Mouse (Mus musculus) MEL (cell line): ENCODE results near the gene Ly6g6c. TPM values are rescaled to one million over a fixed set of nuclear protein-coding genes. Genes with fewer than 3 reads are reported as not detected.

Source experiments
- DNase-seq: peaks from one replicate; pipeline ENCODE4 v3.0.0; 2011; ENCODE audit warnings: low read depth, low spot score
- H3K27ac ChIP-seq: 2 replicates; pipeline ENCODE4 v1.5.1; 2012; ENCODE audit warnings: low read depth, mild to moderate bottlenecking, control low read depth, low read length, moderate library complexity; ENCODE audit not compliant: control insufficient read depth
- H3K27me3 ChIP-seq, 2 experiments: fragments of 150-350 bp in 1 of 2; sonication (generic) in 1 of 2; 2 replicates each; pipeline ENCODE4 v1.6.1; 2012; ENCODE audit warnings: low read length in 2 of 2, mild to moderate bottlenecking in 2 of 2, improper control_type of control experiment in 1 of 2, moderate library complexity in 1 of 2; ENCODE audit not compliant: insufficient read depth in 2 of 2, control insufficient read depth in 1 of 2
- H3K36me3 ChIP-seq, 2 experiments: 2 replicates each; pipeline ENCODE4 v1.6.1; 2012 to 2014; ENCODE audit warnings: low read length in 2 of 2, improper control_type of control experiment in 1 of 2, inconsistent platforms in 1 of 2, mild to moderate bottlenecking in 1 of 2; ENCODE audit not compliant: insufficient read depth in 2 of 2, control insufficient read depth in 1 of 2
- H3K4me1 ChIP-seq, 2 experiments: fragments of 150-350 bp in 1 of 2; sonication (generic) in 1 of 2; 2 replicates each; pipeline ENCODE4 v1.6.1; 2012; ENCODE audit warnings: low read length in 2 of 2, improper control_type of control experiment in 1 of 2, mild to moderate bottlenecking in 1 of 2; ENCODE audit not compliant: insufficient read depth in 2 of 2, control insufficient read depth in 1 of 2
- H3K4me3 ChIP-seq, 2 experiments: fragments of 150-350 bp in 1 of 2; sonication (generic) in 1 of 2; 2 replicates each; pipeline ENCODE4 v1.5.1; 2012; ENCODE audit warnings: low read depth in 2 of 2, low read length in 2 of 2, mild to moderate bottlenecking in 2 of 2, moderate library complexity in 2 of 2, control low read depth in 1 of 2, improper control_type of control experiment in 1 of 2; ENCODE audit not compliant: control insufficient read depth in 1 of 2, insufficient read depth in 1 of 2
- H3K79me2 ChIP-seq: 2 replicates; pipeline ENCODE4 v1.6.1; 2012; ENCODE audit warnings: mild to moderate bottlenecking, low read length, moderate library complexity; ENCODE audit not compliant: control insufficient read depth, poor library complexity, insufficient read depth
- H3K9ac ChIP-seq: 2 replicates; pipeline ENCODE4 v1.6.1; 2012; ENCODE audit warnings: low read depth, mild to moderate bottlenecking, control low read depth, low read length, moderate library complexity; ENCODE audit not compliant: control insufficient read depth, poor library complexity, severe bottlenecking
- H3K9me3 ChIP-seq: fragments of 150-350 bp; sonication (generic); replicated peaks from 2 replicates; pipeline ENCODE4 v1.6.1; 2012; ENCODE audit warnings: mild to moderate bottlenecking, low read length, improper control_type of control experiment, moderate library complexity; ENCODE audit not compliant: insufficient read depth
- CHD1 ChIP-seq: IDR thresholded peaks from 2 replicates; pipeline ENCODE4 v1.6.1; 2012; ENCODE audit warnings: low read depth, mild to moderate bottlenecking, inconsistent platforms, low read length, improper control_type of control experiment
- CHD2 ChIP-seq: IDR thresholded peaks from 2 replicates; pipeline ENCODE4 v1.6.1; 2011; ENCODE audit warnings: low read length, improper control_type of control experiment
- CTCF ChIP-seq, 3 experiments: IDR thresholded peaks in 2 of 3; conservative IDR thresholded peaks in 1 of 3; 2 replicates each; pipeline ENCODE4 v1.5.1; 2011 to 2012; ENCODE audit warnings: low read length in 3 of 3, low read depth in 2 of 3, mild to moderate bottlenecking in 2 of 3, improper control_type of control experiment in 1 of 3, inconsistent platforms in 1 of 3, mixed read lengths in 1 of 3, moderate library complexity in 1 of 3; ENCODE audit not compliant: control insufficient read depth in 1 of 3, insufficient read depth in 1 of 3, poor library complexity in 1 of 3, severe bottlenecking in 1 of 3
- ELF1 ChIP-seq: IDR thresholded peaks from 2 replicates; pipeline ENCODE4 v1.6.1; 2014; ENCODE audit warnings: low read depth, mild to moderate bottlenecking, inconsistent platforms, low read length, improper control_type of control experiment, moderate library complexity
- EP300 ChIP-seq, 2 experiments: IDR thresholded peaks; 2 replicates each; pipeline ENCODE4 v1.6.1; 2011; ENCODE audit warnings: improper control_type of control experiment in 2 of 2, low read length in 2 of 2, low read depth in 1 of 2, mild to moderate bottlenecking in 1 of 2
- ETS1 ChIP-seq: IDR thresholded peaks from 2 replicates; pipeline ENCODE4 v1.6.1; 2012; ENCODE audit warnings: low read depth, mild to moderate bottlenecking, inconsistent platforms, low read length, improper control_type of control experiment, moderate library complexity
- GABPA ChIP-seq: IDR thresholded peaks from 2 replicates; pipeline ENCODE4 v1.6.1; 2012; ENCODE audit warnings: low read depth, mild to moderate bottlenecking, inconsistent platforms, low read length, improper control_type of control experiment, moderate library complexity
- GATA1 ChIP-seq: IDR thresholded peaks from 2 replicates; pipeline ENCODE4 v1.6.1; 2011; ENCODE audit warnings: low read depth, low read length, improper control_type of control experiment
- HCFC1 ChIP-seq: IDR thresholded peaks from 2 replicates; pipeline ENCODE4 v1.6.1; 2012; ENCODE audit warnings: low read depth, mild to moderate bottlenecking, inconsistent platforms, low read length, improper control_type of control experiment, moderate library complexity
- KAT2A ChIP-seq: conservative IDR thresholded peaks from 2 replicates; pipeline ENCODE4 v1.6.1; 2012; ENCODE audit warnings: low read depth, low read length, improper control_type of control experiment, inconsistent platforms
- MAFK ChIP-seq: IDR thresholded peaks from 2 replicates; pipeline ENCODE4 v1.6.1; 2011; ENCODE audit warnings: low read depth, mild to moderate bottlenecking, low read length, improper control_type of control experiment, borderline replicate concordance
- MAX ChIP-seq: IDR thresholded peaks from 2 replicates; pipeline ENCODE4 v1.6.1; 2011; ENCODE audit warnings: low read length, improper control_type of control experiment
- MAZ ChIP-seq: IDR thresholded peaks from 2 replicates; pipeline ENCODE4 v1.6.1; 2012; ENCODE audit warnings: low read depth, mild to moderate bottlenecking, inconsistent platforms, low read length, improper control_type of control experiment
- MXI1 ChIP-seq: IDR thresholded peaks from 2 replicates; pipeline ENCODE4 v1.6.1; 2011; ENCODE audit warnings: mild to moderate bottlenecking, low read depth, low read length, improper control_type of control experiment
- MYB ChIP-seq: IDR thresholded peaks from 2 replicates; pipeline ENCODE4 v1.6.1; 2011; ENCODE audit warnings: mild to moderate bottlenecking, low read depth, low read length, improper control_type of control experiment
- MYC ChIP-seq: IDR thresholded peaks from 2 replicates; pipeline ENCODE4 v1.6.1; 2011; ENCODE audit warnings: low read depth, mild to moderate bottlenecking, low read length, improper control_type of control experiment, moderate library complexity
- NELFE ChIP-seq: IDR thresholded peaks from 2 replicates; pipeline ENCODE4 v1.6.1; 2011; ENCODE audit warnings: low read depth, low read length, improper control_type of control experiment
- NRF1 ChIP-seq: IDR thresholded peaks from 2 replicates; pipeline ENCODE4 v1.6.1; 2014; ENCODE audit warnings: low read depth, mild to moderate bottlenecking, inconsistent platforms, low read length, improper control_type of control experiment, moderate library complexity; ENCODE audit not compliant: poor library complexity, insufficient read depth, severe bottlenecking
- POLR2A ChIP-seq, 2 experiments: IDR thresholded peaks; 2 replicates each; pipeline ENCODE4 v1.6.1; 2011 to 2012; ENCODE audit warnings: low read length in 2 of 2, mild to moderate bottlenecking in 2 of 2, control low read depth in 1 of 2, improper control_type of control experiment in 1 of 2, low read depth in 1 of 2, moderate library complexity in 1 of 2; ENCODE audit not compliant: control insufficient read depth in 1 of 2, insufficient read depth in 1 of 2, poor library complexity in 1 of 2
- POLR2AphosphoS2 ChIP-seq: IDR thresholded peaks from 2 replicates; pipeline ENCODE4 v1.6.1; 2011; ENCODE audit warnings: low read length, improper control_type of control experiment
- POLR2AphosphoS5 ChIP-seq: IDR thresholded peaks from 2 replicates; pipeline ENCODE4 v1.6.1; 2012; ENCODE audit warnings: low read depth, borderline replicate concordance, mild to moderate bottlenecking, inconsistent platforms, low read length, moderate library complexity, mixed read lengths
- RCOR1 ChIP-seq: IDR thresholded peaks from 2 replicates; pipeline ENCODE4 v1.6.1; 2012; ENCODE audit warnings: low read depth, mild to moderate bottlenecking, inconsistent platforms, low read length, improper control_type of control experiment
- SMC3 ChIP-seq: IDR thresholded peaks from 2 replicates; pipeline ENCODE4 v1.6.1; 2011; ENCODE audit warnings: low read depth, low read length, improper control_type of control experiment
- TAL1 ChIP-seq: IDR thresholded peaks from 2 replicates; pipeline ENCODE4 v1.6.1; 2012; ENCODE audit warnings: mild to moderate bottlenecking, inconsistent platforms, low read length, moderate library complexity, mixed read lengths
- TBP ChIP-seq: IDR thresholded peaks from 2 replicates; pipeline ENCODE4 v1.8.0; 2011; ENCODE audit warnings: low read depth, low read length, improper control_type of control experiment
- TCF12 ChIP-seq: IDR thresholded peaks from 2 replicates; pipeline ENCODE4 v1.6.1; 2014; ENCODE audit warnings: low read depth, mild to moderate bottlenecking, inconsistent platforms, low read length, improper control_type of control experiment, moderate library complexity
- UBTF ChIP-seq: IDR thresholded peaks from 2 replicates; pipeline ENCODE4 v1.6.1; 2012; ENCODE audit warnings: low read depth, mild to moderate bottlenecking, inconsistent platforms, low read length, improper control_type of control experiment, moderate library complexity, borderline replicate concordance; ENCODE audit not compliant: insufficient read depth
- USF1 ChIP-seq: IDR thresholded peaks from 2 replicates; pipeline ENCODE4 v1.6.1; 2014; ENCODE audit warnings: low read depth, mild to moderate bottlenecking, inconsistent platforms, low read length, improper control_type of control experiment, moderate library complexity
- ZC3H11A ChIP-seq: IDR thresholded peaks from 2 replicates; pipeline ENCODE4 v1.6.1; 2012; ENCODE audit warnings: low read depth, mild to moderate bottlenecking, inconsistent platforms, low read length, improper control_type of control experiment
- ZKSCAN1 ChIP-seq: IDR thresholded peaks from 2 replicates; pipeline ENCODE4 v1.6.1; 2012; ENCODE audit warnings: low read depth, mild to moderate bottlenecking, inconsistent platforms, low read length, improper control_type of control experiment, moderate library complexity
- ZMIZ1 ChIP-seq: IDR thresholded peaks from 2 replicates; pipeline ENCODE4 v1.6.1; 2012; ENCODE audit warnings: low read depth, mild to moderate bottlenecking, inconsistent platforms, low read length, improper control_type of control experiment, moderate library complexity
- ZNF384 ChIP-seq: IDR thresholded peaks from 2 replicates; pipeline ENCODE4 v1.6.1; 2012; ENCODE audit warnings: low read depth, mild to moderate bottlenecking, inconsistent platforms, low read length, improper control_type of control experiment
- polyA plus RNA-seq, 2 experiments: library from polyadenylated mRNA; stranded (reverse) in 1 of 2; unstranded in 1 of 2; fragments of >175 nt in 1 of 2; fragments of >200 nt in 1 of 2; gene quantifications; 2 replicates each; pipeline versions ENCODE4 v1.2.1 to v1.2.4; 2012; ENCODE audit warnings: low replicate concordance in 2 of 2, low read depth in 1 of 2; ENCODE audit not compliant: insufficient read length in 2 of 2, insufficient read depth in 1 of 2, missing spikeins in 1 of 2
- total RNA-seq: library from RNA; depleted of rRNA; stranded (reverse); fragments of 300-350 nt; gene quantifications from 2 replicates; pipeline ENCODE4 v1.2.3, GENCODE M21; 2012

The Ly6g6c gene
- total and polyA plus RNA-seq, 3 experiments, result 0.24 TPM; not detected in 2

DNA sequence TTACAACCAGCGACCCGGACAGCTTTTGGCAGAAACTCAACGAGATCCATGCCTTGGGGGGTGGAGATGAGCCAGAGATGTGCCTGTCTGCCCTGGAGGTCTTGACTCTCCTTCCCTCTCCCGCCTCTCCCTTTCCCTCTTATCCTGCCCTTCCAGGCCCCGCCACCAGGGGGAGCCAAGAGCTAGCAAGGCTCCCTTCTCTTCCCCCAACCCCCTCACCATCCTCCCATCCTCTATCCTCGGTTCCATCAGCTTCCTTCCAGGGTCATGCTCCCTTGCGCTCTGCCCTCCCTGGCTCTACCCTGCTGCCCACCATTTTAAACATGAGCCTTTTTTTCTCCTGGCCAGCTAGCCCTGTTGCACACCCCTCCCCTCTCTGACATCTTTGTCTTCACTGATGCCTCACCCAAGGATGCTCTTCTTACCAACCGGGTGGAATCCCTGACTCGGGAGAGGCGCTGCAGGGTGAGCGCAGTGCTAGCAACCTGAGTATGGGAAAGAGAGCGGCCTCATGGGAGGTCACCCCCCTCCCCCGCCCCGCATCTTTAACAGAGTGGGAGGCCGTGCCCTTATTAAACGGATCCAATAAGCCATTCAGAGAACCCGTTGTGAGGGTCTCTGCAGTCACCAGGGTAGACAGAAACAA lies 43.9 kb upstream of the Ly6g6c start (continued):
- no peak for TF ChIP-seq MYC
- TF ChIP-seq MAX, result no peak
- TF ChIP-seq ZMIZ1, result no peak; the same call in 1 of the 2 replicates

DNA sequence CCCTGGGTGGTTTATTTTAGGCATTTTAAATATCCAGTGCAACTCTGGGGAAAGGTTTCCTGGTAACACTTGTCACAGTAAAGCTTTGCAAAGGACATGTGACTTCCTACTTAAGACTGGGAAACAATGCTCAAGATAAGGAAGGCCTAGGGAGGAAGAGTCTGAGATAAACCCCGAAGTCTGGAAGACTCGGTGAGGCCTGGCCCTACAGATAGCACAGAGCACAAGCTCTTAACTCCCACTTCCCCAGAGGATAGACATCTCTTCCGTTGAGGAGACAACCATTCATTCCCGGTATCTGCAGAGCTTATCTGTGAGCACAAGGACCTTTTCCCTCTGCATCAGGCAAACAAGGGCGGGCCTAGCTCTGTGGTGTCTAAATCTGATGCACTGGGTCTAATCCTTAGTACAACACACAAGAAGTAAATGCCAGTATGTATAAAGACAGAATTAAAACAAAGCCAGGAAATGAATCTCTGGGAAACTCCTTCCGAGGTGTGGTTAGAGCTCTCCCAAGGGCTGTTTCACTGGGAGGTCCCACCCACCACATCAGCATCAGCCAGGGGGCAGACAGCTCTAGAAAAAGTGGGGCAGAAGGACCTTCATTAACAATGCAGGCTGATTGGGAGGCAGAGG lies 43.2 kb upstream of the Ly6g6c start:
- Histone ChIP-seq H3K9ac (peak overlapping the region; percentile 77), H3K4me1 (peaks cover 14 to 56% of the 10 kb centered on the region in 2 experiments; a peak in 3 of 4 replicates), H3K9me3 (no peaks in the 10 kb centered on the region), H3K27me3 (no peaks in the 10 kb centered on the region), H3K79me2 (peaks cover 34% of the 10 kb centered on the region), H3K4me3 (no peak overlapping the region), H3K36me3 (peaks cover 0 to 43% of the 10 kb centered on the region in 2 experiments; a peak in 2 of 4 replicates), H3K27ac (peak overlapping the region; percentile 96)
- peak; percentile 98 for DNase-seq
- TF ChIP-seq ZKSCAN1 (no peak), CHD2 (peak; percentile 29), CHD1 (no peak), TCF12 (peak; percentile 99), TAL1 (peak; percentile 99), EP300 (IDR thresholded peaks at IDR 0.05; ENCODE audit: low read depth in 1 of 2, low read length in 2 of 2) (peak; percentile 100), HCFC1 (peak; percentile 76), GABPA (no peak), MYB (peak; percentile 98), ETS1 (peak; percentile 95), POLR2A (IDR thresholded peaks at IDR 0.05; ENCODE audit: control insufficient read depth in 1 of 2, insufficient read depth in 1 of 2, low read depth in 1 of 2, low read length in 2 of 2, poor library complexity in 1 of 2) (peak; percentile 9 to 71; a peak in 2 of 4 replicates), CTCF (IDR thresholded peaks at IDR 0.05 in 2 of 3, conservative IDR thresholded peaks at IDR 0.05 in 1 of 3; ENCODE audit: control insufficient read depth in 1 of 3, insufficient read depth in 1 of 3, low read depth in 2 of 3, low read length in 3 of 3, poor library complexity in 1 of 3, severe bottlenecking in 1 of 3) (0 out of 6 replicates have a peak, but pooled peaks of 1 of the 3 experiments have one; percentile 8), MYC (peak; percentile 92; the same call in 1 of the 2 replicates), ZMIZ1 (no peak), ZC3H11A (peak; percentile 5; the same call in 1 of the 2 replicates), NELFE (peak; percentile 31; the same call in 1 of the 2 replicates), MAZ (peak; percentile 53), RCOR1 (peak; percentile 97), TBP (peak; percentile 73), POLR2AphosphoS2 (peak; percentile 82), NRF1 (no peak), POLR2AphosphoS5 (no peak), GATA1 (peak; percentile 100), MXI1 (peak; percentile 88), MAFK (no peak), ZNF384 (0 out of 2 replicates have a peak, but pooled peaks have one; percentile 17), USF1 (peak; percentile 96), MAX (peak; percentile 92), KAT2A (0 out of 2 replicates have a peak, but pooled peaks have one; percentile 50), ELF1 (peak; percentile 70), UBTF (no peak), SMC3 (peak; percentile 24; the same call in 1 of the 2 replicates)
